Mouse (Mus musculus) kidney, adult 9 months (tissue): Measurements from ENCODE around the gene Pik3r6.

Experiments
- DNase-seq: peaks from one replicate; pipeline ENCODE4 v3.0.0; 2022

Gene Pik3r6

GRCm38 (mm10) chr11:68488256-68488824 is 14.5 kb upstream of the Pik3r6 start:
- DNase-seq: no peak

GRCm38 (mm10) chr11:68489236-68489635 is 13.6 kb upstream of the Pik3r6 start:
- DNase-seq: no peak

GRCm38 (mm10) chr11:68492592-68492991 is 10.2 kb upstream of the Pik3r6 start:
- DNase-seq: no peak

- no peak for DNase-seq
Measured at GRCm38 (mm10) chr11:68493760-68494159, 9.1 kb upstream of the Pik3r6 start.

GRCm38 (mm10) chr11:68497081-68497480 is 5.7 kb upstream of the Pik3r6 start:
- no peak for DNase-seq

- no peak for DNase-seq
Measured at GRCm38 (mm10) chr11:68498517-68498916, 4.3 kb upstream of the Pik3r6 start.

- DNase-seq: no peak
Measured at GRCm38 (mm10) chr11:68498999-68499699, 3.7 kb upstream of the Pik3r6 start.

GRCm38 (mm10) chr11:68500949-68501350 is 1.9 kb upstream of the Pik3r6 start:
- DNase-seq: no peak

GRCm38 (mm10) chr11:68502408-68502807 is 411 bp upstream of the Pik3r6 start:
- no peak for DNase-seq

GRCm38 (mm10) chr11:68504913-68505312 is 2.1 kb downstream of the Pik3r6 start:
- DNase-seq: no peak

- no peak for DNase-seq
Measured at GRCm38 (mm10) chr11:68507246-68507645, 4.4 kb downstream of the Pik3r6 start.

GRCm38 (mm10) chr11:68508619-68509018 is 5.8 kb downstream of the Pik3r6 start:
- DNase-seq: no peak

- no peak for DNase-seq
Measured at GRCm38 (mm10) chr11:68509194-68509593, 6.4 kb downstream of the Pik3r6 start.

GRCm38 (mm10) chr11:68513969-68514368 is 11.2 kb downstream of the Pik3r6 start:
- no peak for DNase-seq

GRCm38 (mm10) chr11:68519362-68519761 is 16.5 kb downstream of the Pik3r6 start:
- DNase-seq: no peak

GRCm38 (mm10) chr11:68519815-68520214 is 17.0 kb downstream of the Pik3r6 start:
- DNase-seq: no peak

- no peak for DNase-seq
Measured at GRCm38 (mm10) chr11:68520439-68520838, 17.6 kb downstream of the Pik3r6 start.

- DNase-seq: no peak
Measured at GRCm38 (mm10) chr11:68521352-68521751, 18.5 kb downstream of the Pik3r6 start.

GRCm38 (mm10) chr11:68526441-68526840 is 23.6 kb downstream of the Pik3r6 start:
- DNase-seq: no peak

- DNase-seq: peak; percentile 24
Measured at GRCm38 (mm10) chr11:68531066-68531806, 28.4 kb downstream of the Pik3r6 start.

GRCm38 (mm10) chr11:68531941-68532535 is 29.2 kb downstream of the Pik3r6 start:
- no peak for DNase-seq

GRCm38 (mm10) chr11:68532773-68533172 is 30.0 kb downstream of the Pik3r6 start:
- peak; percentile 40 for DNase-seq

- no peak for DNase-seq
Measured at GRCm38 (mm10) chr11:68533971-68534475, 31.2 kb downstream of the Pik3r6 start.
